Mouse (Mus musculus): ENCODE measurements around the gene Agrp.

Agrp gene

DNA sequence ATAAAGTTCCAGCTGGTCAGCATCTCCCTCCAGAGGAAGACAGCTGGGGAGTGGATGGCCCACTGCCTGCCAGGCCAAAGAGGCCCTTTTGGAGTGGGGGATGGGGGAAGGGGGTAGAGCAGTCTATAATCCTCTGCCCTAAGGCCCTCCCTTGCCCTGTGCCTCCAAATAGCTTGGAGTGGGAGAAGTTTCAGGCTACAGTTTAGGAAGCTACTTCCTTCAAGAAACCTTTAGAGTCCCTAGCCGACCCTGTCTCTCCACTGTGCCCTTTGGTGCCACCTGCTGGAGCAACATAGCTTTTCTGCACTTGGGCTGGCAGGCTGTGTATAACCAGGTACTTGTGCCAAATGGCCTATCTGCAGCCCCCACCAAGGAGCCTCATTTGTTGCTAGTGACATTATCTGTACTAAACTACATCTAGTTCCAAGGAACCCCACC lies 103.3 kb downstream of the Agrp start:
- POLR2A ChIA-PET = interaction anchor here in 3 of 4 experiments (0.6 to 6.7 kb wide), 13 partner anchors 10 to 57 kb away, joined by 3 to 46 read pairs (median 4); partner anchors contain the start of gene Hsd11b2 (in 2 of the 3)
- CTCF ChIA-PET = interaction anchor here (0.5 to 5.6 kb wide), 52 partner anchors 8 to 937 kb away, joined by 3 to 100 read pairs (median 4); partner anchors contain the start of genes Hsd11b2 (in 2 of the 4), Carmil2 (in 1 of the 4), Fhod1 (in 1 of the 4) and Gfod2 (in 1 of the 4)

DNA sequence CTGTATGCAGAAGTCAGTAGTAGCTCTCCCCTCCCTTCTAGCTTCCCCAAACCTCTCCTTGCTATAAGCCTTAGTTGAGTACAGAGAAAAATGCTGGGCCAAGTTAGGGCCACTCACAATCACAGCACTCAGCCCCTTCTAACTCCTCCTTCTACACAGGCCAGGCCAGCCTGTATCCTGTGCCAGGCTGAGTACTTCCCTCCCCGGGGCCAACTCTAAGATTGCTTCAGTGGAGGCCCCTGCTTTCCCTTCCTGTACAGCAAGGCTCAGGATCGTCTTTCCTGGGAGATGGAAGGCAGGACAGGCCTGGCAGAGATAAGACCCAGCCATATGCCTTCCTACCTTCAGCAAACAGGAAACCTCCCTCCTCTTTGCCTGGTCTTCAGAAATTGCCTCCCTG lies 103.8 kb downstream of the Agrp start:
- CTCF ChIA-PET = interaction anchor here (0.6 to 5.6 kb wide), 49 partner anchors 8 to 936 kb away, joined by 3 to 100 read pairs (median 5); partner anchors contain the start of genes Hsd11b2 (in 2 of the 4), Carmil2 (in 1 of the 4), Fhod1 (in 1 of the 4) and Ripor1 (in 1 of the 4)
- POLR2A ChIA-PET = interaction anchor here in 3 of 4 experiments (0.6 to 6.7 kb wide), 13 partner anchors 10 to 56 kb away, joined by 3 to 46 read pairs (median 4); partner anchors contain the start of gene Hsd11b2 (in 2 of the 3)

- POLR2A ChIA-PET = interaction anchor here in 2 of 4 experiments (0.5 to 6.7 kb wide), 6 partner anchors 11 to 309 kb away, joined by 3 to 46 read pairs (median 3); partner anchors contain the start of gene Hsd11b2 (in 1 of the 2)
Measured at GRCm38 (mm10) chr8:105531774-105532173, 105.4 kb downstream of the Agrp start.

GRCm38 (mm10) chr8:105529271-105529670 lies 107.9 kb downstream of the Agrp start:
- CTCF ChIA-PET = interaction anchor here (1.1 to 5.6 kb wide), 8 partner anchors 10 to 88 kb away, joined by 3 to 100 read pairs (median 4); partner anchors contain the start of gene Hsd11b2 (in 2 of the 4)
- POLR2A ChIA-PET = interaction anchor here in 3 of 4 experiments (0.5 to 6.7 kb wide), 5 partner anchors 8 to 439 kb away, joined by 3 to 46 read pairs (median 3); partner anchors contain the start of genes Hsd11b2 (in 2 of the 3) and Atp6v0d1 (in 1 of the 3)

More at GRCm38 (mm10) chr8:105531774-105532173, 105.4 kb downstream of the Agrp start:
- CTCF ChIA-PET = interaction anchor here (0.5 to 5.6 kb wide), 33 partner anchors 9 to 1281 kb away, joined by 3 to 100 read pairs (median 4); partner anchors contain the start of genes Hsd11b2 (in 3 of the 4), Cklf (in 1 of the 4) and Ripor1 (in 1 of the 4)

- POLR2A ChIA-PET = interaction anchor here in 2 of 4 experiments (0.6 to 6.7 kb wide), 4 partner anchors 7 to 191 kb away, joined by 3 to 46 read pairs (median 3); partner anchors contain the start of gene Hsd11b2 (in 1 of the 2)
- CTCF ChIA-PET = interaction anchor here in 1 of 4 experiments (1.7 kb wide), 1 partner anchor 12 kb away, joined by 6 read pairs; no protein-coding TSS in a partner anchor
Measured at GRCm38 (mm10) chr8:105528206-105528605, 109.0 kb downstream of the Agrp start.

DNA sequence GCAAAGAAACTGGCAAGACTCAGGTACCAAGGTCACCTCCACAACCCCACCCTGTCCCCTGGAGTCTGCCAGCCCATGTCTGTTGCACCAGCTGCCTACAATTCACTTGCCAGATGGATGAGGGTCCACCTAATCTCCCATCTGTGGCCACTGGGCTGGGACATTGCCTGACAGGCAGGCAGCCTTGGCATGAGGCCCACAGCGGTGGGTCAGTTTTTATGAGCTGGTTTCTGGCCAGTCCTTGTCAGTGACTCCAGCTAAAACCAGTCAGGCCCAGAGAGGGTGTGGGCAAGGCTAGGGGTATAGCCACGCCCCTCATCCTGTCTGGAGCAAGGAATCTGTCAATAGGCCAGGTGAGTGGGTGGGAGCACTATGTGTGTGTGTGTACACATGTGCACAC lies 110.1 kb downstream of the Agrp start:
- ChIA-PET POLR2A (interaction anchor here in 2 of 4 experiments (0.8 to 1.5 kb wide), 5 partner anchors 10 to 78 kb away, joined by 3 to 4 read pairs (median 3); partner anchors contain the start of gene Ripor1 (in 1 of the 2)), CTCF (interaction anchor here in 3 of 4 experiments (0.6 to 1.7 kb wide), 8 partner anchors 11 to 823 kb away, joined by 3 to 6 read pairs (median 4); partner anchors contain the start of gene Tppp3 (in 1 of the 3))

GRCm38 (mm10) chr8:105522890-105523289 lies 114.3 kb downstream of the Agrp start:
- CTCF ChIA-PET = interaction anchor here in 3 of 4 experiments (0.6 to 9.8 kb wide), 7 partner anchors 9 to 165 kb away, joined by 3 to 100 read pairs (median 4); no protein-coding TSS in a partner anchor
- POLR2A ChIA-PET = interaction anchor here in 2 of 4 experiments (0.7 to 7.2 kb wide), 5 partner anchors 8 to 323 kb away, joined by 3 to 46 read pairs (median 3); partner anchors contain the start of gene Tppp3 (in 1 of the 2)

DNA sequence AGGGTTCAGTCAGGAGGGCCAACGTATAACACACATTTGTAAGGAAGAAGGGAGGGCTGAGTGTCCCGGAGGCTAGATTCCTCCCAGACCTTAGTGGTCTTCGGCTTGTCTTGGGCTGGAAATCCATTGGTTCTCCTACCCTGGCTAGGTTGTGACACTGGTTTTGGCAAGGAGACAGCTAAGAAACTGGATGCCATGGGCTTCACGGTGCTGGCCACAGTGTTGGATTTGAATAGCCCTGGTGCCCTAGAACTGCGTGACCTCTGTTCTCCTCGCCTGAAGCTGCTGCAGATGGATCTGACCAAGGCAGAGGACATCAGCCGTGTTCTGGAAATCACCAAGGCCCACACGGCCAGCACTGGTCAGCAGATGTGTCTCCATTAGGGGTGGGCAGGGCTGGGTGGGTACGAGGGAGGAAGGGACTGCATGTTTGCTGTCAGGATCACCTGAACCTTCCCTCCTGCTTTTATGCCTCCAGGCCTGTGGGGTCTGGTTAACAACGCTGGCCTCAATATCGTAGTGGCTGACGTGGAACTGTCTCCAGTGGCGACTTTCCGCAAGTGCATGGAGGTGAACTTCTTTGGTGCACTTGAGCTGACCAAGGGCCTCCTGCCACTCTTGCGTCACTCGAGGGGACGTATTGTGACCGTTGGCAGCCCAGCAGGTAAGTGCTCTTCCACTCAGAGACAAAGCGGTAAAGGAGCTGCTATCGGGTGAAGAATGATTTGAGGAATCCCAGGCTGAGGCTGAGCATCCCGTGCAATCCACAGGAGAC lies 115.0 kb downstream of the Agrp start:
- POLR2A ChIA-PET = interaction anchor here in 2 of 4 experiments (0.8 to 7.2 kb wide), 4 partner anchors 9 to 51 kb away, joined by 3 to 46 read pairs (median 3); partner anchors contain the start of gene Tppp3 (in 1 of the 2)
- CTCF ChIA-PET = interaction anchor here (0.6 to 9.8 kb wide), 7 partner anchors 10 to 473 kb away, joined by 3 to 100 read pairs (median 3); no protein-coding TSS in a partner anchor

GRCm38 (mm10) chr8:105521061-105521460 lies 116.1 kb downstream of the Agrp start:
- ChIA-PET POLR2A (interaction anchor here in 2 of 4 experiments (0.9 to 7.2 kb wide), 3 partner anchors 9 to 29 kb away, joined by 3 to 46 read pairs (median 3); no protein-coding TSS in a partner anchor), CTCF (interaction anchor here (0.5 to 9.8 kb wide), 7 partner anchors 10 to 451 kb away, joined by 3 to 100 read pairs (median 4); no protein-coding TSS in a partner anchor)

- ChIA-PET POLR2A (interaction anchor here in 2 of 4 experiments (0.6 to 7.2 kb wide), 5 partner anchors 8 to 223 kb away, joined by 3 to 46 read pairs (median 3); partner anchors contain the start of gene E2f4 (in 1 of the 2)), CTCF (interaction anchor here (0.5 to 9.8 kb wide), 9 partner anchors 11 to 1982 kb away, joined by 3 to 100 read pairs (median 3); no protein-coding TSS in a partner anchor)
Measured at GRCm38 (mm10) chr8:105520521-105520920, 116.7 kb downstream of the Agrp start.

GRCm38 (mm10) chr8:105519591-105519990 lies 117.6 kb downstream of the Agrp start:
- CTCF ChIA-PET = interaction anchor here (0.6 to 9.8 kb wide), 12 partner anchors 11 to 130 kb away, joined by 3 to 100 read pairs (median 5); no protein-coding TSS in a partner anchor
- POLR2A ChIA-PET = interaction anchor here in 3 of 4 experiments (0.5 to 7.2 kb wide), 19 partner anchors 9 to 298 kb away, joined by 3 to 46 read pairs (median 4); partner anchors contain the start of genes Atp6v0d1 (in 2 of the 3), 4931428F04Rik (in 1 of the 3) and Tppp3 (in 1 of the 3)

DNA sequence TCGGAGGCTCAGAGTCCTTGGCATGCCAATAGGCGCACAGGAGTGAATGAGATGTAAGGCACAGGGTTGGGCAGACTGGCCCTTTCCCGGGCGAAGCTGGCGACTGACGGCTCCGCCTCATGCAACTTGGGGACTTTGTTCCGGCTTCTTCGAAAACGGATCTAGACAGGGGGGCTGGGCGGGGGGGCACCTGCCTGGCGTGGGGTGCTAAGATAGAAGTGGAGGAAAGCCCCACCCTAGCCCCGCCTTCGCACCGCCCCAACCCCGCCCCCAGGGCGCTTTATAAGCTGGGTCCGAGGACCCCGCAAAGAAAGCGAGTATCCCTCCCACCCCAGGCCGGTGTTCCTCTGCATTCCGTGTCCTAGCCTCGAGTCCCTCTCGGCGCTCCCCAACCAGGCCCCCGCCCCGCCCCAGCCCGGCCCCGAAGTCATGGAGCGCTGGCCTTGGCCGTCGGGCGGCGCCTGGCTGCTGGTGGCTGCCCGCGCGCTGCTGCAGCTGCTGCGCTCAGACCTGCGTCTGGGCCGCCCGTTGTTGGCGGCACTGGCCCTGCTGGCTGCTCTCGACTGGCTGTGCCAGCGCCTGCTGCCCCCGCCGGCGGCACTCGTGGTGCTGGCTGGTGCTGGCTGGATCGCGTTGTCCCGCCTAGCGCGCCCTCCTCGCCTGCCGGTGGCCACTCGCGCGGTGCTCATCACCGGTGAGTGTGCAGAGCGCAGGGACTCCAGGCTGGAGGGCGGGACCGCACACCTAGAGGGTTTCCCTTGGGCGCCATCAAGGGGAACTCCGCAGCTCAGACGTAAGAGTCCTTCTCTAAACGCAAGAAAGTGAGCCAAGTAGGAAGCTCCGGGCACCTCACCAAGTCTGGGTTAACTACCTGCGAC lies 118.5 kb downstream of the Agrp start, which contains the start of gene Hsd11b2:
Gene Hsd11b2, plus strand, starts transcription at position 320 of the 878 bp plus-strand sequence.
- CTCF ChIA-PET = interaction anchor here (0.7 to 9.8 kb wide), 15 partner anchors 11 to 78 kb away, joined by 3 to 100 read pairs (median 4); no protein-coding TSS in a partner anchor
- POLR2A ChIA-PET = interaction anchor here in 3 of 4 experiments (0.5 to 7.2 kb wide), 26 partner anchors 8 to 229 kb away, joined by 3 to 46 read pairs (median 4); partner anchors contain the start of genes Atp6v0d1 (in 2 of the 3), 4931428F04Rik (in 1 of the 3), Elmo3 (in 1 of the 3) and Tppp3 (in 1 of the 3)

- POLR2A ChIA-PET = interaction anchor here in 2 of 4 experiments (0.5 to 7.2 kb wide), 9 partner anchors 9 to 85 kb away, joined by 3 to 46 read pairs (median 4); no protein-coding TSS in a partner anchor
- CTCF ChIA-PET = interaction anchor here in 3 of 4 experiments (0.6 to 9.8 kb wide), 6 partner anchors 14 to 206 kb away, joined by 3 to 100 read pairs (median 9); no protein-coding TSS in a partner anchor
Measured at GRCm38 (mm10) chr8:105517346-105517745, 119.8 kb downstream of the Agrp start.

Data from embryonic stem cell, embryonic (primary cell).